Mouse (Mus musculus): Measurements from ENCODE around the gene Rusc1.

GRCm38 (mm10) chr3:89043359-89043758, 49.8 kb downstream of the Rusc1 start:
- no peak for TF ChIP-seq FLI1 (IDR thresholded peaks at IDR 0.05; ENCODE audit: low read length)
- no peak for TF ChIP-seq GATA1 (IDR thresholded peaks at IDR 0.05; ENCODE audit: borderline replicate concordance, low read length)
